Mouse (Mus musculus) right cerebral cortex, postnatal 10 days (tissue): ENCODE results near the gene Apol10a.
"Not testable (repeated sequence)": the region's sequence is repeated elsewhere in the genome, so short reads cannot be mapped to it uniquely, and the experiment has no call there.

Source experiments
- DNase-seq, 2 experiments: peaks; one replicate each; pipeline ENCODE4 v3.0.0; 2021; ENCODE audit warnings: low spot score in 2 of 2

The Apol10a gene

GRCm38 (mm10) chr15:77476693-77477092 is at the start of gene Apol10a:
Gene Apol10a, plus strand, starts transcription at chr15:77477047.
- not testable (repeated sequence) for DNase-seq

- DNase-seq, result not testable (repeated sequence)
Measured at GRCm38 (mm10) chr15:77428690-77429448, 48.0 kb upstream of the Apol10a start.

- peak; percentile 75 to 89 for DNase-seq
Measured at GRCm38 (mm10) chr15:77444746-77445145, 32.1 kb upstream of the Apol10a start.

- DNase-seq, result not testable (repeated sequence)
Measured at GRCm38 (mm10) chr15:77445668-77446067, 31.2 kb upstream of the Apol10a start.

GRCm38 (mm10) chr15:77447392-77447791 is 29.5 kb upstream of the Apol10a start, which contains the start of gene Apol7b:
Gene Apol7b, minus strand, starts transcription at chr15:77447492.
- DNase-seq, result not testable (repeated sequence)

GRCm38 (mm10) chr15:77449927-77450326 is 26.9 kb upstream of the Apol10a start:
- DNase-seq, result not testable (repeated sequence)

- not testable (repeated sequence) for DNase-seq
Measured at GRCm38 (mm10) chr15:77474699-77475390, 2.0 kb upstream of the Apol10a start.

GRCm38 (mm10) chr15:77482140-77482794 is 5.4 kb downstream of the Apol10a start:
- DNase-seq, result no peak

- DNase-seq, result not testable (repeated sequence)
Measured at GRCm38 (mm10) chr15:77493181-77493580, 16.3 kb downstream of the Apol10a start.

- DNase-seq, result not testable (repeated sequence)
Measured at GRCm38 (mm10) chr15:77494694-77495093, 17.8 kb downstream of the Apol10a start.

GRCm38 (mm10) chr15:77507966-77508365 is 31.1 kb downstream of the Apol10a start, which contains the start of gene Apol11a:
Gene Apol11a, plus strand, starts transcription at chr15:77508271.
- DNase-seq, result not testable (repeated sequence)

GRCm38 (mm10) chr15:77520596-77520995 is 43.7 kb downstream of the Apol10a start:
- DNase-seq, result not testable (repeated sequence)

- DNase-seq, result peak; percentile 37 to 62
Measured at GRCm38 (mm10) chr15:77523186-77523843, 46.5 kb downstream of the Apol10a start.

- no peak for DNase-seq
Measured at GRCm38 (mm10) chr15:77533216-77533615, 56.4 kb downstream of the Apol10a start, which contains the start of gene Apol7c. Gene Apol7c, minus strand, starts transcription at chr15:77533316.

- not testable (repeated sequence) for DNase-seq
Measured at GRCm38 (mm10) chr15:77539221-77539620, 62.4 kb downstream of the Apol10a start.
